Mouse (Mus musculus): ENCODE data around the gene Pate4. TPM values are rescaled to one million over a fixed set of nuclear protein-coding genes. Genes with fewer than 3 reads are reported as not detected.

Gene Pate4
- total RNA-seq, 2 experiments from 2014 or later = not detected

Other genes starting within 250 kb of the Pate4 start
- 10 to 100 TPM in 1 of 2 experiments, 1 to 10 TPM in 1; 7.7 to 12.2 TPM for gene Cdon, start 190.8 kb downstream of the Pate4 start, total RNA-seq (2021)
- not detected for gene Gm1113, start 93.7 kb downstream of the Pate4 start, total RNA-seq (2021)
- 1 to 10 TPM; 1.0 to 1.1 TPM for gene Ddx25, start 53.4 kb downstream of the Pate4 start, total RNA-seq (2021)
- 10 to 100 TPM in 1 of 2 experiments, 1 to 10 TPM in 1; 9.5 to 13.0 TPM for gene Pus3, start 53.3 kb downstream of the Pate4 start, total RNA-seq (2021)
- gene Pate2, start 41.7 kb downstream of the Pate4 start, total RNA-seq (2021) = under 1 TPM; 0.30 to 0.38 TPM
- 1 to 10 TPM; 2.7 to 3.1 TPM for gene Hyls1, start 41.5 kb downstream of the Pate4 start, total RNA-seq (2021)
- gene Pate3, start 36.3 kb upstream of the Pate4 start, total RNA-seq (2021) = not detected
- not detected for gene Pate1, start 75.4 kb upstream of the Pate4 start, total RNA-seq (2021)
- not detected for gene Gm17677, start 129.1 kb upstream of the Pate4 start, total RNA-seq (2021)
- gene Gm17727, start 166.2 kb upstream of the Pate4 start, total RNA-seq (2021) = not detected
- not detected for gene Gm27235, start 178.2 kb upstream of the Pate4 start, total RNA-seq (2021)
- not detected for gene D730048I06Rik, start 178.2 kb upstream of the Pate4 start, total RNA-seq (2021)
- gene 9230110F15Rik, start 232.2 kb upstream of the Pate4 start, total RNA-seq (2021) = not detected